Mouse (Mus musculus) midbrain, embryonic 11.5 days (tissue): ENCODE data around the gene Zfp866. TPM values are rescaled to one million over a fixed set of nuclear protein-coding genes. Genes with fewer than 3 reads are reported as not detected.

ENCODE experiments used
- ATAC-seq: fragments of 200-750 bp; cut with Nextera tagmentation; 2 replicates; pipeline ENCODE4 v1.8.0; 2017; ENCODE audit warnings: moderate TSS enrichment, moderate library complexity; ENCODE audit not compliant: low FRiP score
- DNase-seq: peaks from one replicate; pipeline ENCODE4 v3.0.0; 2015; ENCODE audit warnings: low spot score; ENCODE audit errors: missing footprints
- H3K27ac ChIP-seq: fragments of 300-500 bp; sonication (generic); 2 replicates; pipeline ENCODE4 v1.5.1; 2014; ENCODE audit warnings: low read depth, low read length
- H3K27me3 ChIP-seq: fragments of 300-500 bp; sonication (generic); 2 replicates; pipeline ENCODE4 v1.6.1; 2014; ENCODE audit warnings: mild to moderate bottlenecking, low read length, moderate library complexity, mixed read lengths; ENCODE audit not compliant: control insufficient read depth, insufficient read depth
- H3K36me3 ChIP-seq: fragments of 300-500 bp; sonication (generic); 2 replicates; pipeline ENCODE4 v1.6.1; 2014; ENCODE audit warnings: mild to moderate bottlenecking, low read length, moderate library complexity, mixed read lengths; ENCODE audit not compliant: control insufficient read depth, insufficient read depth
- H3K4me1 ChIP-seq: fragments of 300-500 bp; sonication (generic); 2 replicates; pipeline ENCODE4 v1.6.1; 2014; ENCODE audit warnings: low read length; ENCODE audit not compliant: control insufficient read depth, insufficient read depth
- H3K4me2 ChIP-seq: fragments of 300-500 bp; sonication (generic); 2 replicates; pipeline ENCODE4 v1.6.1; 2014; ENCODE audit warnings: mild to moderate bottlenecking, moderate library complexity
- H3K4me3 ChIP-seq: fragments of 300-500 bp; sonication (generic); 2 replicates; pipeline ENCODE4 v1.5.1; 2014; ENCODE audit warnings: low read depth, low read length
- H3K9ac ChIP-seq: fragments of 300-500 bp; sonication (generic); 2 replicates; pipeline ENCODE4 v1.6.1; 2014; ENCODE audit warnings: low read length
- H3K9me3 ChIP-seq: fragments of 300-500 bp; sonication (generic); 2 replicates; pipeline ENCODE4 v1.6.1; 2016; ENCODE audit warnings: low read length; ENCODE audit not compliant: control insufficient read depth
- WGBS: fragments of 180-500 bp; shearing (Covaris S2); extraction: QIAGEN DNeasy Blood & Tissue Kit; methylation state at CpG from one replicate; pipeline ENCODE4 v1.1.7; 2014; 5-methylcytosine and 5-hydroxymethylcytosine counted together
- polyA plus RNA-seq: library from polyadenylated mRNA; unstranded; fragments of >200 nt; fragmentation: Nextera tagmentation; extraction: Ambion mirVana; gene quantifications from 2 replicates; pipeline ENCODE4 v1.2.1, GENCODE M21; 2014

Gene Zfp866
- polyA plus RNA-seq, 1 experiment from 2014 or later = 41.5 TPM

GRCm38 (mm10) chr8:69802216-69802615 lies 11.2 kb upstream of the Zfp866 start:
- H3K36me3 ChIP-seq = peaks cover 74% of the 10 kb centered on the region
- H3K4me1 ChIP-seq = no peaks in the 10 kb centered on the region
- no peaks in the 10 kb centered on the region for H3K9me3 ChIP-seq
- no peak overlapping the region for H3K9ac ChIP-seq
- ATAC-seq = no peak
- no peak overlapping the region for H3K4me2 ChIP-seq
- no peak overlapping the region for H3K27ac ChIP-seq
- no peak overlapping the region for H3K4me3 ChIP-seq
- no peaks in the 10 kb centered on the region for H3K27me3 ChIP-seq
- DNase-seq = peak; percentile 80

DNA sequence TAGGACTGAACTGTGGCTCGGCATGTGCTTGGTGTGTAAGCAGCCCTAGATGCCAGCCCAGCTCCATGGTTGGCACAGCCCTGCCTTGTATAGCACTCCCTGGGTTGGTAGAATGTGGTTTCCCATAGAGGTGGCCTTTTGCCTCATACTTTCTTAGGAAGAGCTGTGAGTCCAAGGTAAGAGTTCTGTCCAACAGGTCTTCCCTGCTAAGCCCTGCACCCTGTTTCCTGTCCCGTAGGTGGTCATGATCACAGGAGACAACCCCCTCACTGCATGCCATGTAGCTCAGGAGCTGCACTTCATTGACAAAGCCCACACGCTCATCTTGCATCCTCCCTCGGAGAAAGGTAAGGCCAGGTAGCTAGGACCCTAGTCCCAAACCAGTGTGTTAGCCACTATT lies 10.8 kb upstream of the Zfp866 start:
- no peak overlapping the region for H3K4me3 ChIP-seq
- H3K4me2 ChIP-seq = no peak overlapping the region
- H3K27me3 ChIP-seq = no peaks in the 10 kb centered on the region
- no peaks in the 10 kb centered on the region for H3K9me3 ChIP-seq
- DNase-seq = peak; percentile 74
- peaks cover 74% of the 10 kb centered on the region for H3K36me3 ChIP-seq
- H3K27ac ChIP-seq = no peak overlapping the region
- ATAC-seq = no peak
- 98% methylated on average over 4 of the region's 4 CpGs for WGBS
- no peaks in the 10 kb centered on the region for H3K4me1 ChIP-seq
- no peak overlapping the region for H3K9ac ChIP-seq

DNA sequence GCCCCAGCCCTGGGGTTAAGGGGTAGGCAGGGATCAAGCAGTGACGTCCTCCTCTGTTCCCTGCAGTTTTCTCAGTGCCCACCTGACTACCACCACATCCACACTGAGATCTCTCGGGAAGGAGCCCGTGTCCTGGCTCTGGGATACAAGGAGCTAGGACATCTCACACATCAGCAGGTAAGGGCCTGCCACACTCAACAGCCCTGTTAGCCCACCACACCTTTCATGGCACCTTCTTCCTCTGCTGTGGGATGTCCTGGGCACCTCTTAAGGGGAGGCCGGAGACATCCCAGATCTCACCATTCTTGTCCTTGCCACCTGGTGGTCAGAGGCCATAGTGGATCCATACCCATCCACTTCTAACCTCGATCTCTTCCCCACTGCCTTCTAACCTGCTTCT lies 9.0 kb upstream of the Zfp866 start:
- H3K4me2 ChIP-seq = no peak overlapping the region
- DNase-seq = peak; percentile 72
- no peaks in the 10 kb centered on the region for H3K27me3 ChIP-seq
- H3K36me3 ChIP-seq = peaks cover 64% of the 10 kb centered on the region
- H3K27ac ChIP-seq = no peak overlapping the region
- H3K4me3 ChIP-seq = no peak overlapping the region
- no peaks in the 10 kb centered on the region for H3K9me3 ChIP-seq
- WGBS = 93% methylated on average over 5 of the region's 5 CpGs
- ATAC-seq = no peak
- no peak overlapping the region for H3K9ac ChIP-seq
- no peaks in the 10 kb centered on the region for H3K4me1 ChIP-seq

DNA sequence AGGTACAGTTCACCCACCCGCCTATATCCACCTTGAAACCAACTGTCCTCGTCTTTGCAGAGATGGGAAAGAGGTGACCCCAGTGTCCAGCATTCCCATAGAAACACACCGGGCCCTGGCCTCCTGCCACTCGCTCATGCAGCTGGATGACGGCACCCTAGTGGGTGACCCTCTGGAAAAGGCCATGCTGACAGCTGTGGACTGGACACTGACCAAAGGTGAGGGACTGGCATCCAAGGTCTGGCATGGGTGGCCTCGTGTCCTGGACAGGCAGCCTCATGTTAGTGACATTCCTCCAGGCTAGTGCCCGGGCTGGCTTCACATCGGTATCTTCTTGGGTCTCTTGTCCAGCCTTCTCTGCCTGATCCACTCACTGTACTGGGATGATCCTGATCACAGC lies 8.3 kb upstream of the Zfp866 start:
- peaks cover 67% of the 10 kb centered on the region for H3K36me3 ChIP-seq
- H3K9ac ChIP-seq = no peak overlapping the region
- H3K9me3 ChIP-seq = no peaks in the 10 kb centered on the region

GRCm38 (mm10) chr8:69797661-69798060 lies 6.7 kb upstream of the Zfp866 start:
- WGBS = 93% methylated on average over 10 of the region's 10 CpGs
- H3K36me3 ChIP-seq = peaks cover 60% of the 10 kb centered on the region
- ATAC-seq = no peak

More for the DNA sequence above, 8.3 kb upstream of the Zfp866 start:
- Histone ChIP-seq H3K4me1 (no peaks in the 10 kb centered on the region), H3K4me2 (no peak overlapping the region), H3K27ac (no peak overlapping the region), H3K27me3 (no peaks in the 10 kb centered on the region), H3K4me3 (no peak overlapping the region)
- ATAC-seq (no peak), DNase-seq (peak; percentile 31)
- WGBS = 93% methylated on average over 8 of the region's 8 CpGs

DNA sequence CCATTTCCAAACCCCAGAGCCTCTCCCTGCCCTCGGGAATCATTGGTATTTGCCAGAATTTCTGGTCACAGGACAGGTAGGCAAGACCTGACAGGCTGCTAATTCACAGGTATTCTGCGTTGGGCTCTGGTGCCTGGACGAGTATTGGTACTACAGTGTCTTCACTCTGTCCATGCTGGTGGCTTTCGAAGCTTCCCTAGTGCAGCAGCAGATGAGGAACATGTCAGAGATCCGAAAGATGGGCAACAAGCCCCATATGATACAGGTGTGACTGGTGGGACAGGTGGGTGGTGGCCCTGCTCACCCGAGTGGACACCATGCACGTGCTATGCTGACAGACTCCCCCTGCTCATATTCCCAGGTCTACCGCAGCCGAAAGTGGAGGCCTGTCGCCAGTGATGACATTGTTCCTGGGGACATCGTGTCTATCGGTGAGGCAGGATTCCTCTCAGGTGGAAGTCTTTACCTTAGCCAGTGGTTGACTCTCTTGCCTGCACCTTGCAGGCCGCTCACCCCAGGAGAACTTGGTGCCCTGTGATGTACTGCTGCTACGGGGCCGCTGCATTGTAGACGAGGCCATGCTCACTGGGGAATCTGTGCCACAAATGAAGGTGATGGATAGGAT lies 5.9 kb upstream of the Zfp866 start:
- Histone ChIP-seq H3K4me3 (no peak overlapping the region), H3K27ac (no peak overlapping the region), H3K27me3 (no peaks in the 10 kb centered on the region), H3K36me3 (peaks cover 52% of the 10 kb centered on the region), H3K4me2 (no peak overlapping the region), H3K9ac (no peak overlapping the region), H3K4me1 (peaks cover 9% of the 10 kb centered on the region), H3K9me3 (no peaks in the 10 kb centered on the region)
- no peak for DNase-seq
- ATAC-seq = no peak
- 93% methylated on average over 16 of the region's 16 CpGs for WGBS

More at GRCm38 (mm10) chr8:69797661-69798060, 6.7 kb upstream of the Zfp866 start:
- Histone ChIP-seq H3K9ac (no peak overlapping the region), H3K27me3 (no peaks in the 10 kb centered on the region), H3K9me3 (no peaks in the 10 kb centered on the region), H3K4me2 (no peak overlapping the region), H3K4me3 (no peak overlapping the region), H3K4me1 (peaks cover 1% of the 10 kb centered on the region), H3K27ac (no peak overlapping the region)
- peak; percentile 73 for DNase-seq

DNA sequence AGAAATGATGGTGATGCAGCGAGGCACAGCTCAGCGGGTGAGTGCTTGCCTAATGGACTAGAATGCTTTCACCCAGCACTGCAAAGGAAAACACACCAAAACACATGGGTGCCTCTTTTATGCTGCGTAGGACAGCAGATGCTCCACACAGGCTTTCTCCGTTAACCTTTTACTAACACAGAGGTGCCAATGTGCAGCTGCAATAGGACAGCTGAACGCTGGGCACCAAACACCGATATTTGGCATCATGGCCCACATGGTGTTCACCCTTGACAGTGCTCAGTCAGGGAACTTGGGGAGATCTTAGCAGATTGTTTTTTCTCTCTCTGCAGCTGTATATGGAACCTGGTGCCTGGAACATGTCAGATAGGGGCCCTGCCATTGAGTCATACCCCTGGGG lies 3.9 kb upstream of the Zfp866 start:
- Histone ChIP-seq H3K9me3 (no peaks in the 10 kb centered on the region), H3K4me2 (no peak overlapping the region), H3K36me3 (peaks cover 41% of the 10 kb centered on the region), H3K27me3 (no peaks in the 10 kb centered on the region), H3K4me1 (peaks cover 12% of the 10 kb centered on the region), H3K27ac (no peak overlapping the region), H3K4me3 (no peak overlapping the region), H3K9ac (no peak overlapping the region)
- WGBS = 98% methylated on average over 6 of the region's 6 CpGs
- peak; percentile 51 for DNase-seq
- ATAC-seq = no peak

DNA sequence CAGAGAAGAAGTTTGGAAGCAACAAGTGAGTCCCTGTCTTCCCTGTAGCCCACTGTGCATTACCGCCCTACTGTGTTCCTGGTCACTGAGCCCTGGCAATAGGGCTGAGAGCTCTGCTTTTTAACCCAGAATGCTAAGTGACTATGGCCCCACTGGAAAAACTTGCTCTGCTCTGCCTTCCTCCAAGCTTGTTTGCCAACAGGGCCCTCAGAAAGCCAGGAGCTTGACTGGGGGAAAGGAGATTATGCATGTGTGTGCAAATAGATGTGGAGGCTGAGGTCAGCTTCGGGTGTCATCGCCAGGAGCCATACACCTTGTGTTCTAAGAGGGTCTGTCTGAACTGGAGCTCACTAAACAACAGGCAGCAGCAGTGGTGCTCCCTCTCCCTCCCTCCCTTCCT lies 3.1 kb upstream of the Zfp866 start:
- DNase-seq (no peak), ATAC-seq (no peak)
- H3K36me3 ChIP-seq = peaks cover 34% of the 10 kb centered on the region
- no peaks in the 10 kb centered on the region for H3K9me3 ChIP-seq
- H3K4me3 ChIP-seq = no peak overlapping the region
- H3K9ac ChIP-seq = no peak overlapping the region
- 96% methylated on average over 3 of the region's 3 CpGs for WGBS
- no peak overlapping the region for H3K27ac ChIP-seq
- H3K27me3 ChIP-seq = no peaks in the 10 kb centered on the region
- H3K4me1 ChIP-seq = peaks cover 12% of the 10 kb centered on the region
- no peak overlapping the region for H3K4me2 ChIP-seq

GRCm38 (mm10) chr8:69793666-69794065 lies 2.7 kb upstream of the Zfp866 start:
- Histone ChIP-seq H3K4me2 (no peak overlapping the region), H3K9me3 (no peaks in the 10 kb centered on the region), H3K36me3 (peaks cover 30% of the 10 kb centered on the region), H3K27me3 (no peaks in the 10 kb centered on the region), H3K4me1 (peaks cover 12% of the 10 kb centered on the region), H3K4me3 (no peak overlapping the region), H3K27ac (no peak overlapping the region), H3K9ac (no peak overlapping the region)
- 88% methylated on average over 4 of the region's 4 CpGs for WGBS
- no peak for DNase-seq
- ATAC-seq = no peak
